Mouse (Mus musculus) thymus, adult 2 months (tissue): ENCODE measurements around the gene Plcb1. TPM values are rescaled to one million over a fixed set of nuclear protein-coding genes. Genes with fewer than 3 reads are reported as not detected.

Experiments used
- DNase-seq: peaks from one replicate; pipeline ENCODE4 v3.0.0; 2021
- H3K27ac ChIP-seq: fragments of 200-500 bp; 2 replicates; pipeline ENCODE4 v1.5.1; 2012; ENCODE audit warnings: low read length, control low read depth; ENCODE audit not compliant: control insufficient read depth, insufficient read depth
- H3K27me3 ChIP-seq: fragments of 200-500 bp; 2 replicates; pipeline ENCODE4 v1.6.1; 2012; ENCODE audit warnings: mild to moderate bottlenecking, low read length, moderate library complexity, mixed read lengths; ENCODE audit not compliant: control insufficient read depth, insufficient read depth
- H3K36me3 ChIP-seq: fragments of 200-500 bp; 2 replicates; pipeline ENCODE4 v1.6.1; 2012; ENCODE audit warnings: mild to moderate bottlenecking, low read length, moderate library complexity; ENCODE audit not compliant: control insufficient read depth, insufficient read depth
- H3K4me1 ChIP-seq: fragments of 200-500 bp; replicated peaks from 2 replicates; pipeline ENCODE4 v1.6.1; 2012; ENCODE audit warnings: low read length; ENCODE audit not compliant: control insufficient read depth, insufficient read depth
- H3K4me3 ChIP-seq: fragments of 200-500 bp; 2 replicates; pipeline ENCODE4 v1.5.1; 2012; ENCODE audit warnings: mild to moderate bottlenecking, low read length, control low read depth, moderate library complexity; ENCODE audit not compliant: control insufficient read depth, insufficient read depth
- CTCF ChIP-seq: fragments of 200-500 bp; IDR thresholded peaks from 2 replicates; pipeline ENCODE4 v1.5.1; 2012; ENCODE audit warnings: mild to moderate bottlenecking, control low read depth, low read length, moderate library complexity, borderline replicate concordance; ENCODE audit not compliant: control insufficient read depth, poor library complexity, insufficient read depth; ENCODE audit errors: extremely low read depth
- POLR2A ChIP-seq: fragments of 200-500 bp; IDR thresholded peaks from 2 replicates; pipeline ENCODE4 v1.6.1; 2012; ENCODE audit warnings: mild to moderate bottlenecking, low read length, control low read depth, moderate library complexity; ENCODE audit not compliant: control insufficient read depth, poor library complexity, insufficient read depth; ENCODE audit errors: extremely low read depth
- WGBS: fragments of 180-500 bp; shearing (Covaris S2); methylation state at CpG from one replicate; pipeline ENCODE4 v1.1.7; 2018; 5-methylcytosine and 5-hydroxymethylcytosine counted together
- polyA plus RNA-seq: library from polyadenylated mRNA; depleted of rRNA; stranded (reverse); fragments of >200 nt; gene quantifications from 2 replicates; pipeline ENCODE4 v1.2.3, GENCODE M21; 2012

Gene Plcb1
- polyA plus RNA-seq, 1 experiment, result 0.32 TPM

DNA sequence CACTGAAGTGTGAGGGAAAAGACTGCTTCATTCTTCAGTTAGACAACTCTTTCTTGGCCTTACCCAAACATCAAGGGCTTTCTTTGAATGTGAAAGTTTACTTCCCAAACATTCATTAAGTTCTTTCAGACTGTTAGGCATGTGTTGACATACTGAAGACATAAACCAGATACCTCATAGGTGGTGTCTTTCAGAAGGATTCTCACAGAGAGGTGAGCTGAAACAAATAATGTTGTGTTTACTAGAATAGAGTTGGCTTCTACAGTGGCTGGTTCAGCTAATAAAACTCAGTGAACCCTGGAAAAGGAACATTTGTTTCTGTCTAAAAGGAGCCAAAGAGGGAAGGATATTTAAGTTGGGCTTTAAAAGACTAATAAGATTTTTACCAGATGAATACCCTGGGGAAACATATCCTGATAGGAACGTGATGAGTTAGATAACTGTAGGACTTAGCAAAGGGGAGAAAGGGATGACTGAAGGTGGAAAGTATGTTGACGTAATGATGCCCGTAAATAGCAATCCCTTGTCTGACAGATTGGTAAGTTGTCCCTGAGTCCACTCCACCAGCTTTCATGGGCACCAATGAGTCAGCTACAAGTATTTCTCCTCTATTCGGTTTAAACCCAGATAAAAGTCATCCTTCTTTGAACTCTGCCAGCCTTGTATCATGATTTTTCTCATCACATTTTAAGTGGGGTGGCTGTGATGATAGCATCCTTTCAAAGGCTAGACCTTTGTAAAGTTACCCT, 265.8 kb downstream of the Plcb1 start:
- no peak for DNase-seq
- TF ChIP-seq POLR2A (no peak), CTCF (no peak)
- Histone ChIP-seq H3K4me1 (no peaks in the 10 kb centered on the region), H3K36me3 (no peaks in the 10 kb centered on the region), H3K27me3 (no peaks in the 10 kb centered on the region), H3K27ac (no peak overlapping the region), H3K4me3 (no peak overlapping the region)
- WGBS, result 96% methylated on average over 4 of the region's 4 CpGs

- H3K4me1 ChIP-seq, result no peaks in the 10 kb centered on the region
- no peak for TF ChIP-seq POLR2A
- no peaks in the 10 kb centered on the region for H3K27me3 ChIP-seq
- no peaks in the 10 kb centered on the region for H3K36me3 ChIP-seq
- no peak overlapping the region for H3K4me3 ChIP-seq
- no peak for DNase-seq
- 49% methylated on average over 3 of the region's 3 CpGs for WGBS
- H3K27ac ChIP-seq, result no peak overlapping the region
Observed at GRCm38 (mm10) chr2:135053391-135053790, 267.5 kb downstream of the Plcb1 start.

DNA sequence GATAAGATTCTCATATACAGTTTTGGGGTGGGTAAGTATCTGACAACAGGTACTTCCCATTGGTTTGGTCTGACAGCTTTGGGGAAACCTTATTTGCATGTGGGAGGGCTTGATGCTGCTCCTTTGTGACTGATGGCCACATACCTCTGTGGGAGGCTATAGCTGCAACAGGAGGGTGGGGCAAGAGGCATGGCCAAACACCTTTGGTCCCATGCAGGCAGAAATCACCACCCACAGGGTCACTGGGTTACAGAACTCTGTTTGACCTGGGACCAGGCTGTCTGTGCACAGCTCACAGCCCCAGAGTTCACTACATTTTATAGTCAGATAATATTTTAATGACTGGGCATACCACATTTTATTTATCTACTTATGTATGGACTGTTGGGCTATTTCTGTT, 281.6 kb downstream of the Plcb1 start:
- Histone ChIP-seq H3K27ac (no peak overlapping the region), H3K27me3 (no peaks in the 10 kb centered on the region), H3K4me3 (no peak overlapping the region), H3K4me1 (no peaks in the 10 kb centered on the region), H3K36me3 (no peaks in the 10 kb centered on the region)
- DNase-seq, result no peak
- TF ChIP-seq CTCF (no peak), POLR2A (no peak)

- no peaks in the 10 kb centered on the region for H3K27me3 ChIP-seq
- TF ChIP-seq POLR2A (no peak), CTCF (no peak)
- no peak overlapping the region for H3K27ac ChIP-seq
- no peaks in the 10 kb centered on the region for H3K4me1 ChIP-seq
- WGBS, result 93% methylated on average over 4 of the region's 4 CpGs
- no peak overlapping the region for H3K4me3 ChIP-seq
- no peak for DNase-seq
- no peaks in the 10 kb centered on the region for H3K36me3 ChIP-seq
Observed at GRCm38 (mm10) chr2:135071349-135071748, 285.5 kb downstream of the Plcb1 start.

GRCm38 (mm10) chr2:135072503-135072902, 286.6 kb downstream of the Plcb1 start:
- TF ChIP-seq POLR2A (no peak), CTCF (no peak)
- 87% methylated on average over 5 of the region's 5 CpGs for WGBS

DNA sequence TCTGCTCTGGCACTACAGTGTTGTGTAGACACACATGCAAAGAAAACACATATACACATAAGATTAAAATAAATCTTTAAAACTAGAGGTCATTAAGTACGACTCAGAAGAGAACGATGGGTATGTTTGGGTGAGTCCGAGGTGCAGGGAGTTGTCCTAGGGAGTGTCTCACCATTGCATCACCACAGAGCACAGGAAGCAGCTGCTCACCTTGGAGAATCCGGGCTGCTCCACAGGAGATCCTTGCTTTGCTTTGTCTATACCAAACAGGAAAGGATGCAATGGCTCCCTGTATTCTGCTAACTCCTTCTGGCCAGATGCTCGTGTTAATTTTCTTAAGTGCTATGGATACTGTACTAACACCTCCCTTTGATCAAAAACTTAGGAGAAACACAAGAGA, 287.1 kb downstream of the Plcb1 start:
- H3K36me3 ChIP-seq, result no peaks in the 10 kb centered on the region
- no peak for TF ChIP-seq CTCF
- no peak for TF ChIP-seq POLR2A
- no peaks in the 10 kb centered on the region for H3K27me3 ChIP-seq
- DNase-seq, result no peak
- no peaks in the 10 kb centered on the region for H3K4me1 ChIP-seq
- no peak overlapping the region for H3K27ac ChIP-seq
- WGBS, result 89% methylated on average over 5 of the region's 5 CpGs
- no peak overlapping the region for H3K4me3 ChIP-seq

More at GRCm38 (mm10) chr2:135072503-135072902, 286.6 kb downstream of the Plcb1 start:
- no peaks in the 10 kb centered on the region for H3K4me1 ChIP-seq
- DNase-seq, result no peak
- no peaks in the 10 kb centered on the region for H3K27me3 ChIP-seq
- H3K36me3 ChIP-seq, result no peaks in the 10 kb centered on the region
- no peak overlapping the region for H3K4me3 ChIP-seq
- H3K27ac ChIP-seq, result no peak overlapping the region

DNA sequence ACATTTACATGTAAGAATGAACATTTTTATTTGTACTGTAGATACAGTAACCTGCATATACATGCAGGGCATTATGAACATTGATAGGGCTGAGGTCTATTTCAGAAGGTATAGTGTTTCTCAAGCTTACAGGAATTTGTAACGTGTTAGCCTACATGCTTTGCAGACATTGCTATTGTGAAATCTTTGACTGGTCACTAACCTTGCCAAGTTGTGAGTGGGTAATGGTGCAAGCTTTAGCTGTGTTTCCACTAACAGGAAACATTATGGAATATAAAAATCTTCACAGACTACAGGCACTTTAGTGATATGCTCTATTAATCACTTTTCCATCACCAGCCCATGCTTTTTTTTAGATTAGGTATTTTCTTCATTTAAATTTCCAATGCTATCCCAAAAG, 289.5 kb downstream of the Plcb1 start:
- H3K27ac ChIP-seq, result no peak overlapping the region
- DNase-seq, result no peak
- H3K4me3 ChIP-seq, result no peak overlapping the region
- no peaks in the 10 kb centered on the region for H3K27me3 ChIP-seq
- H3K36me3 ChIP-seq, result no peaks in the 10 kb centered on the region
- TF ChIP-seq POLR2A (no peak), CTCF (no peak)
- H3K4me1 ChIP-seq, result no peaks in the 10 kb centered on the region
- WGBS, result 86% methylated on average over 1 of the region's 1 CpGs

DNA sequence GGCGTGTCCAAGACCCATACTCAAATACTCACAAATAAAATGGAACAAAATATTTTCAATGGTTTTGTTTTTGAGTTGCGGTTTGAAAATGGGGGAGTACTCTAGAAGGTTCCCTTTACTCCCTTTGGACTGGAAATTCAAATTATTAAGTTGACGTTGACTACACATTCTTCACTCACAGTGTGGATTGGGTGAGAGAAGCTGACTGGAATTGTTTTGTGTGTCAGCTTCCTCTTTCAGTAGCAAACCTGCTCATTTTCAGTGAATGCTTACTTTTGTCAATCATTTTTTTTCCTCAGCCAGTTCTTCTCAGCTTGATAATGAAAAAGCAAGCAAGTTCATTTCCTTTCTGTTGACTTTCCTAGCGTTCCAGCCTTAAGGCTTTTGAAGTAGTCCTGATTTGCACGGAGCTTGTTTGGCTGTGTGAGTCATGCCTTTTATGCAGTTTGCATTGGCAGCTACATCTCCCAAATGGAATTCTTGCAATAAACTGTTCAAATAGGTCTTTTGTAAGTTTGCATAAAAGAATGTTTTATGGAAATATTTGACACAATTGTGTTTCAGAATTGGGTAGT, 306.8 kb downstream of the Plcb1 start:
- no peak overlapping the region for H3K27ac ChIP-seq
- no peaks in the 10 kb centered on the region for H3K4me1 ChIP-seq
- no peaks in the 10 kb centered on the region for H3K27me3 ChIP-seq
- no peak overlapping the region for H3K4me3 ChIP-seq
- TF ChIP-seq CTCF (no peak), POLR2A (no peak)
- H3K36me3 ChIP-seq, result no peaks in the 10 kb centered on the region
- WGBS, result 61% methylated on average over 5 of the region's 5 CpGs
- DNase-seq, result no peak
